Mouse (Mus musculus) erythroblast, embryonic 14.5 days (primary cell): Measurements from ENCODE around the gene Car11. TPM values are rescaled to one million over a fixed set of nuclear protein-coding genes. Genes with fewer than 3 reads are reported as not detected.

Experiments
- H3K27me3 ChIP-seq: 2 replicates; pipeline ENCODE4 v1.6.1; 2012; ENCODE audit warnings: inconsistent platforms; ENCODE audit not compliant: control insufficient read depth
- H3K36me3 ChIP-seq: 2 replicates; pipeline ENCODE4 v1.6.1; 2012; ENCODE audit warnings: mild to moderate bottlenecking, inconsistent platforms; ENCODE audit not compliant: control insufficient read depth
- H3K4me1 ChIP-seq: 2 replicates; pipeline ENCODE4 v1.6.1; 2012; ENCODE audit warnings: inconsistent platforms; ENCODE audit not compliant: control insufficient read depth
- H3K4me3 ChIP-seq: replicated peaks from 2 replicates; pipeline ENCODE3; 2012; ENCODE audit warnings: moderate library complexity, mild to moderate bottlenecking, inconsistent platforms
- H3K9me3 ChIP-seq: 2 replicates; pipeline ENCODE4 v1.6.1; 2012; ENCODE audit warnings: low read length, inconsistent platforms, mixed read lengths; ENCODE audit not compliant: control insufficient read depth
- GATA1 ChIP-seq: IDR thresholded peaks from 2 replicates; pipeline ENCODE4 v1.6.1; 2012; ENCODE audit warnings: low read length, inconsistent platforms, mixed read lengths
- TAL1 ChIP-seq: IDR thresholded peaks from 3 replicates; pipeline ENCODE4 v1.6.1; 2012; ENCODE audit warnings: low read length, inconsistent platforms, mixed read lengths
- polyA plus RNA-seq: library from polyadenylated mRNA; stranded (reverse); fragments of >175 nt; gene quantifications from 2 replicates; pipeline ENCODE4 v1.2.3, GENCODE M21; 2012

Gene Car11
- polyA plus RNA-seq, 1 experiment: not detected

GRCm38 (mm10) chr7:45725713-45726112 lies 26.1 kb downstream of the Car11 start, which contains the start of gene Spaca4:
TSS of gene Spaca4 (minus strand) at chr7:45725813.
- H3K4me3 ChIP-seq: no peak within 1 kb of the TSS
- H3K36me3 ChIP-seq: peaks cover 89% of the 10 kb centered on the region
- no peaks in the 10 kb centered on the region for H3K27me3 ChIP-seq
- H3K4me1 ChIP-seq: peaks cover 22% of the 10 kb centered on the region
- no peaks in the 10 kb centered on the region for H3K9me3 ChIP-seq
- TF ChIP-seq GATA1 (no peak), TAL1 (no peak)

GRCm38 (mm10) chr7:45726419-45726818 lies 26.8 kb downstream of the Car11 start:
- Histone ChIP-seq H3K27me3 (no peaks in the 10 kb centered on the region), H3K9me3 (no peaks in the 10 kb centered on the region), H3K4me1 (peaks cover 25% of the 10 kb centered on the region), H3K4me3 (no peak overlapping the region), H3K36me3 (peaks cover 82% of the 10 kb centered on the region)
- TF ChIP-seq TAL1: no peak
- TF ChIP-seq GATA1: no peak

- no peak for TF ChIP-seq TAL1
- TF ChIP-seq GATA1: no peak
- H3K4me1 ChIP-seq: peaks cover 26% of the 10 kb centered on the region
- H3K36me3 ChIP-seq: peaks cover 70% of the 10 kb centered on the region
- H3K9me3 ChIP-seq: no peaks in the 10 kb centered on the region
- no peak overlapping the region for H3K4me3 ChIP-seq
- H3K27me3 ChIP-seq: no peaks in the 10 kb centered on the region
Observed at GRCm38 (mm10) chr7:45727625-45728024, 28.0 kb downstream of the Car11 start.

GRCm38 (mm10) chr7:45730727-45731431 lies 31.2 kb downstream of the Car11 start:
- Histone ChIP-seq H3K4me1 (peaks cover 26% of the 10 kb centered on the region), H3K27me3 (no peaks in the 10 kb centered on the region; the same call in 1 of the 2 replicates), H3K36me3 (peaks cover 37% of the 10 kb centered on the region), H3K9me3 (no peaks in the 10 kb centered on the region), H3K4me3 (no peak overlapping the region)
- TF ChIP-seq TAL1: no peak

GRCm38 (mm10) chr7:45733477-45733876 lies 33.8 kb downstream of the Car11 start:
- Histone ChIP-seq H3K27me3 (no peaks in the 10 kb centered on the region; the same call in 1 of the 2 replicates), H3K4me1 (peaks cover 26% of the 10 kb centered on the region)

GRCm38 (mm10) chr7:45739162-45739763 lies 39.6 kb downstream of the Car11 start:
- no peak for TF ChIP-seq TAL1
- TF ChIP-seq GATA1: no peak
- H3K4me3 ChIP-seq: no peak overlapping the region
- H3K27me3 ChIP-seq: peaks cover 5% of the 10 kb centered on the region
- H3K9me3 ChIP-seq: no peaks in the 10 kb centered on the region
- no peaks in the 10 kb centered on the region; the same call in 1 of the 2 replicates for H3K4me1 ChIP-seq
- no peaks in the 10 kb centered on the region for H3K36me3 ChIP-seq

More at GRCm38 (mm10) chr7:45733477-45733876, 33.8 kb downstream of the Car11 start:
- peaks cover 13% of the 10 kb centered on the region for H3K36me3 ChIP-seq
- no peak overlapping the region for H3K4me3 ChIP-seq
- TF ChIP-seq TAL1 (no peak), GATA1 (no peak)
- H3K9me3 ChIP-seq: no peaks in the 10 kb centered on the region

GRCm38 (mm10) chr7:45739820-45740219 lies 40.2 kb downstream of the Car11 start:
- no peak for TF ChIP-seq GATA1
- no peak for TF ChIP-seq TAL1
- H3K4me1 ChIP-seq: no peaks in the 10 kb centered on the region; the same call in 1 of the 2 replicates
- no peak overlapping the region for H3K4me3 ChIP-seq
- H3K9me3 ChIP-seq: no peaks in the 10 kb centered on the region
- peaks cover 5% of the 10 kb centered on the region for H3K27me3 ChIP-seq
- no peaks in the 10 kb centered on the region for H3K36me3 ChIP-seq

- H3K4me1 ChIP-seq: no peaks in the 10 kb centered on the region; the same call in 1 of the 2 replicates
- TF ChIP-seq GATA1: no peak
- no peak for TF ChIP-seq TAL1
- H3K9me3 ChIP-seq: no peaks in the 10 kb centered on the region
- H3K4me3 ChIP-seq: no peak overlapping the region
- no peaks in the 10 kb centered on the region for H3K36me3 ChIP-seq
- peaks cover 5% of the 10 kb centered on the region for H3K27me3 ChIP-seq
Observed at GRCm38 (mm10) chr7:45741308-45741707, 41.7 kb downstream of the Car11 start.

- H3K9me3 ChIP-seq: peaks cover 3% of the 10 kb centered on the region
- peaks cover 5% of the 10 kb centered on the region for H3K27me3 ChIP-seq
- H3K4me3 ChIP-seq: no peak overlapping the region
- TF ChIP-seq TAL1 (no peak), GATA1 (no peak)
- no peaks in the 10 kb centered on the region for H3K36me3 ChIP-seq
- H3K4me1 ChIP-seq: no peaks in the 10 kb centered on the region; the same call in 1 of the 2 replicates
Observed at GRCm38 (mm10) chr7:45741777-45742176, 42.1 kb downstream of the Car11 start.
